Mouse (Mus musculus) brain, embryonic 14.5 days (tissue): ENCODE data around the gene Dtx2. TPM values are rescaled to one million over a fixed set of nuclear protein-coding genes. Genes with fewer than 3 reads are reported as not detected.

Experiments used
- DNase-seq: peaks from one replicate; pipeline ENCODE4 v3.0.0-alpha.2; 2011; ENCODE audit warnings: low read depth
- CTCF ChIP-seq: fragments of 200-500 bp; IDR thresholded peaks from 2 replicates; pipeline ENCODE4 v1.5.1; 2012; ENCODE audit warnings: inconsistent platforms, mild to moderate bottlenecking, moderate library complexity, borderline replicate concordance; ENCODE audit not compliant: insufficient read depth, insufficient read length; ENCODE audit errors: extremely low read depth
- POLR2A ChIP-seq: fragments of 200-500 bp; IDR thresholded peaks from 2 replicates; pipeline ENCODE4 v1.6.1; 2012; ENCODE audit warnings: mild to moderate bottlenecking, inconsistent platforms, borderline replicate concordance; ENCODE audit not compliant: poor library complexity, insufficient read depth, insufficient read length, severe bottlenecking; ENCODE audit errors: extremely low read depth
- polyA plus RNA-seq: library from polyadenylated mRNA; depleted of rRNA; stranded (reverse); fragments of >200 nt; gene quantifications from 2 replicates; pipeline ENCODE4 v1.2.3, GENCODE M21; 2012; rRNA removed

The Dtx2 gene
- polyA plus RNA-seq, result 26.7 and 28.4 TPM in 2 replicates

- no peak; the same call in 1 of the 2 replicates for TF ChIP-seq CTCF
- peak; percentile 91; the same call in 1 of the 2 replicates for TF ChIP-seq POLR2A
- DNase-seq, result peak; percentile 97
Measured at GRCm38 (mm10) chr5:135994725-135995687, at the start of gene Dtx2. Dtx2 (plus strand) TSS chr5:135994800.

GRCm38 (mm10) chr5:135945916-135946408 is 48.6 kb upstream of the Dtx2 start:
- TF ChIP-seq CTCF (no peak), POLR2A (no peak)
- DNase-seq, result peak; percentile 76

- DNase-seq, result no peak
- TF ChIP-seq POLR2A (no peak), CTCF (no peak)
Measured at GRCm38 (mm10) chr5:135946621-135947020, 48.0 kb upstream of the Dtx2 start.

- no peak for TF ChIP-seq CTCF
- no peak for TF ChIP-seq POLR2A
- DNase-seq, result no peak
Measured at GRCm38 (mm10) chr5:135950710-135951412, 43.7 kb upstream of the Dtx2 start.

- TF ChIP-seq CTCF (no peak), POLR2A (no peak)
- no peak for DNase-seq
Measured at GRCm38 (mm10) chr5:135951660-135952059, 42.9 kb upstream of the Dtx2 start.

- no peak for DNase-seq
- TF ChIP-seq CTCF (no peak), POLR2A (no peak)
Measured at GRCm38 (mm10) chr5:135952830-135953229, 41.8 kb upstream of the Dtx2 start.

GRCm38 (mm10) chr5:135956300-135957206 is 38.0 kb upstream of the Dtx2 start:
- TF ChIP-seq POLR2A (no peak), CTCF (no peak)
- peak; percentile 41 for DNase-seq

GRCm38 (mm10) chr5:135957207-135957974 is 37.2 kb upstream of the Dtx2 start:
- peak; percentile 99 for DNase-seq
- TF ChIP-seq CTCF (no peak), POLR2A (peak; percentile 51; the same call in 1 of the 2 replicates)

GRCm38 (mm10) chr5:135958367-135958766 is 36.2 kb upstream of the Dtx2 start:
- TF ChIP-seq POLR2A (no peak), CTCF (no peak)
- no peak for DNase-seq

- DNase-seq, result no peak
- TF ChIP-seq POLR2A, result no peak
- no peak for TF ChIP-seq CTCF
Measured at GRCm38 (mm10) chr5:135959911-135960310, 34.7 kb upstream of the Dtx2 start.
